Mouse (Mus musculus) kidney, adult 2 months (tissue): ENCODE data around the gene Lpp. TPM values are rescaled to one million over a fixed set of nuclear protein-coding genes. Genes with fewer than 3 reads are reported as not detected.
A peak's percentile ranks its signal among the peaks of the same experiment; 100 is the strongest.

Source experiments
- DNase-seq: peaks from one replicate; pipeline ENCODE4 v3.0.0; 2021
- H3K27ac ChIP-seq: fragments of 200-500 bp; 2 replicates; pipeline ENCODE4 v1.5.1; 2012; ENCODE audit warnings: low read depth, low read length, control low read depth, inconsistent platforms; ENCODE audit not compliant: insufficient read depth
- H3K27me3 ChIP-seq: fragments of 200-500 bp; replicated peaks from 2 replicates; pipeline ENCODE4 v1.6.1; 2012; ENCODE audit warnings: mild to moderate bottlenecking, moderate library complexity, low read length, inconsistent platforms; ENCODE audit not compliant: control insufficient read depth, insufficient read depth
- H3K36me3 ChIP-seq: fragments of 200-500 bp; 2 replicates; pipeline ENCODE4 v1.6.1; 2012; ENCODE audit warnings: mild to moderate bottlenecking, moderate library complexity, low read length, inconsistent platforms; ENCODE audit not compliant: control insufficient read depth, insufficient read depth
- H3K4me1 ChIP-seq: fragments of 200-500 bp; 2 replicates; pipeline ENCODE4 v1.6.1; 2011; ENCODE audit warnings: low read length; ENCODE audit not compliant: control insufficient read depth, insufficient read depth
- H3K4me3 ChIP-seq: fragments of 200-500 bp; 2 replicates; pipeline ENCODE4 v1.5.1; 2011; ENCODE audit warnings: mild to moderate bottlenecking, low read depth, low read length, control low read depth; ENCODE audit not compliant: insufficient read depth
- CTCF ChIP-seq: fragments of 200-500 bp; conservative IDR thresholded peaks from 2 replicates; pipeline ENCODE4 v1.5.1; 2011; ENCODE audit warnings: low read depth, mild to moderate bottlenecking, control low read depth, low read length, moderate library complexity, mixed read lengths; ENCODE audit not compliant: insufficient read depth, insufficient read length
- POLR2A ChIP-seq: fragments of 200-500 bp; IDR thresholded peaks from one replicate; pipeline ENCODE4 v1.6.1; 2011; ENCODE audit warnings: low read depth, low read length, control low read depth
- WGBS: fragments of 180-500 bp; shearing (Covaris S2); methylation state at CpG from one replicate; pipeline ENCODE4 v1.1.7; 2018; 5-methylcytosine and 5-hydroxymethylcytosine counted together
- polyA plus RNA-seq: library from polyadenylated mRNA; depleted of rRNA; stranded (reverse); fragments of >200 nt; gene quantifications from 2 replicates; pipeline ENCODE4 v1.2.3, GENCODE M21; 2012

Lpp gene
- polyA plus RNA-seq, 1 experiment: 15.9 TPM

DNA sequence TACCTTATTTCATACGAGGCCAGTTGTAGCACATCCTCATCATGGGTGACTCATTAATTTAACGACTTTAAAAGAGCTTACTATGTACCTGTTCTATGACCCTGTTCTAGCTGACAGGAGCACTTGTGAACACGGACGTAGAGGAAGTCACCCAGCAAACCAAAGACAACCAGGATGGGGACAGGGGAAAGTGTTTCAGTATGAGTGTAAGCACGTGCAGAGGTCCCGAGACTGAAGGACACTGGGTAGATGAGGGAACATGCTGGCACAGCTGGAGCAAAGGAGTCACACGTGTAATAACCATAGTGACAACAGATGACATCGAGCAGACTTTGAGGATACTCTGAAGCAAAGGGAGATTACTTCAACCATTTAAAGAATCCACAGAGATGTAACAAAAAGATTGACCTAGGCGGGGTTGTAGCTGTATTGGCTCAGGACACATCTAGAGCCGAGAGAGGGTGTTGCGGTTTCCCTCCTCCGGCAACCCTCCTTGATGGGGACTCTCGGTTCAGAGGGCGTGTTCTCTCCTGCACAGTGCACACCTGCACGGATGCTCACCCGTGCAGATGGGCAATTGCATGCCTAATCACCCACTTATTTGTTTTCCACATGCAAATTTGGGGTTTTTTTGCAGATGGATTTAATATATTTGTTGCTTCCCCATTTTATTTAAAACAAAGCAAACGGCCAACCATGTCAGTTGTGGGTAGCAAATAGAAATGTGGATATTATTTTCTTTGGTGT lies 74.4 kb downstream of the Lpp start:
- no peak for DNase-seq
- WGBS: 63% methylated on average over 17 of the region's 17 CpGs
- TF ChIP-seq CTCF (no peak), POLR2A (no peak)
- Histone ChIP-seq H3K27me3 (no peaks in the 10 kb centered on the region), H3K4me3 (no peak overlapping the region), H3K27ac (no peak overlapping the region; the same call in 1 of the 2 replicates), H3K4me1 (peaks cover 37% of the 10 kb centered on the region), H3K36me3 (no peaks in the 10 kb centered on the region)

DNA sequence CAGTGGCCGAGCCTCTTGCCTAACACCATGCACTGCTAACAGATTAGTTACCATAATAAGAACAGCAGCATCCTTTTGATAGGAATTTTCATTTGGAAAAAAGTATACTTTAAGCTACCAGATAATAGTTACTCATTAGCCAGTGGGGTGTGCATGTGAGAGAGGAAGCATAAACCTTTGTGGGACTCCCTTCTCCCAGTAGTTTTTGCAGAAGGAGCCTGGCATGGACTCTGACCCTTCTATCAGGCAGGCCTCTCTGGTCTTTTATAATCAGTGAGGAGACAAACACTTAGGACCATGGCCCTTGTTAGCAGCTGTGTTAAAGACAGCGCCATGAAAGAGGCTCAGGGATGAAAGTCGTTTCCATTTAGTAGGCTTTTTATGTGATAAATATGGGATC lies 76.0 kb downstream of the Lpp start:
- 0 out of 2 replicates have a peak overlapping the region, but pooled peaks have one; percentile 36 for H3K27ac ChIP-seq

DNA sequence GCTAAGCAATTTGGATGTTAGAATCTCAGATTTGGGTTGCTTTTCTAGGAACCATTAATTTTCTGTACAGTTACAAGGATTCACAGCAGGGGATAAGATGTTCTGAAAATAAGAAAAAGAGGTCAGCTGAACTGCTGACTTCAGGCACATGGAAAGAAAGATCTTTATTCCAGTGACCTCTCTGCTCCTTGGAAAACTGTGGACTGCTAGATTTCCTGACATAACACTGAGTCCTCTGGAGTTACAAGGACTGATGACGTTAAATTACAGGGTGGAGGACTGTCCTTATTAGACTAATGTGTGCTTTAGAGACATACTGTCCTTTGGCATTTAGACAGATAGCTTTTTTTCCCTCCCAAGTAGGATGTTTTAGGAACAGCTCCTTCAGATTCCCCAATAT lies 77.3 kb downstream of the Lpp start:
- H3K27ac ChIP-seq: peak overlapping the region; percentile 60; the same call in 1 of the 2 replicates
- H3K27me3 ChIP-seq: no peaks in the 10 kb centered on the region
- no peak overlapping the region for H3K4me3 ChIP-seq
- peaks cover 33% of the 10 kb centered on the region for H3K4me1 ChIP-seq
- TF ChIP-seq CTCF (no peak), POLR2A (no peak)
- WGBS: 48% methylated on average over 1 of the region's 1 CpGs
- DNase-seq: peak; percentile 77
- no peaks in the 10 kb centered on the region for H3K36me3 ChIP-seq

More for the DNA sequence above, 76.0 kb downstream of the Lpp start:
- DNase-seq: peak; percentile 81
- Histone ChIP-seq H3K27me3 (no peaks in the 10 kb centered on the region), H3K36me3 (no peaks in the 10 kb centered on the region), H3K4me3 (no peak overlapping the region), H3K4me1 (peaks cover 42% of the 10 kb centered on the region)
- 49% methylated on average over 3 of the region's 3 CpGs for WGBS
- TF ChIP-seq POLR2A: no peak
- no peak for TF ChIP-seq CTCF

DNA sequence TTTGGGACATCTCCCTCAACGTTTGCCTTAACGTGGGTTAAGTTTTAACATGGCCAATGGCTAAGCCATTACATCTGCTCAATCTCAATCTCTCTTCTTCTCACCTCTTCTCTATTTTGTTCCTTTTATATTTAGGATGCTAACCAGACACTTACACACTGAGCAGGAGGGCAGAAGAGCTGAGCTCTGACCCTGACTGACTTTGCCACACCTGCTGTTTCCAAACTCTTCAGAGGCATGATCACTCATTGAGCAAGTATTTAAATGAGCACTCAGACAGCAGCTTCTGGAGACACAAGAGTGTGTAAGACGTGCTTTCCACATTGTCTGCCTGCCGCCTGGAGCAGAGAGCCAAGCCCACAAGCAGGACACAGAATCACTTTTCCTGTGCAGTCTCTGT lies 77.7 kb downstream of the Lpp start:
- Histone ChIP-seq H3K4me1 (peaks cover 36% of the 10 kb centered on the region; the same call in 1 of the 2 replicates), H3K36me3 (no peaks in the 10 kb centered on the region), H3K27ac (peak overlapping the region; percentile 60), H3K4me3 (no peak overlapping the region), H3K27me3 (no peaks in the 10 kb centered on the region)
- no peak for TF ChIP-seq CTCF
- TF ChIP-seq POLR2A: no peak
- WGBS: 65% methylated on average over 4 of the region's 4 CpGs
- no peak for DNase-seq

DNA sequence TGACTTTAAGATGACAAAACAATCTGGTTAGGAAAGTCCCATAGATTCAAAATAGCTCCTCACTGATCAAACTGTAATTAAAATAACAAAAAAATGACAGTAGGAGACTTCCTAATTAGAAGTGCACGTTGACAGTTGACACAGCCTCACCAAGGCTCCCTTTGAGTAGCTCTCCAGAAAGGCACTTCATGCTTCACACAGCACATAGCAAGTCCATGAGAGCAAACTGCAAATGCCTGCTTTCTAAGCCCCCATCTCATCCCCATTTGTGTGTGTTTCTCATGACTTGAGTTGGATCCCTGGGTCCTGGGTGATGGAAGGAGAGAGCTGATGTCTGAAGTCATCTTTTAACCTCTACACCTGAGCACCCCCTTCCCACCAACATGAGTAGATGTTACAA lies 78.5 kb downstream of the Lpp start:
- 73% methylated on average over 1 of the region's 1 CpGs for WGBS
- no peak for DNase-seq
- no peaks in the 10 kb centered on the region for H3K27me3 ChIP-seq
- H3K36me3 ChIP-seq: no peaks in the 10 kb centered on the region
- peaks cover 39% of the 10 kb centered on the region; the same call in 1 of the 2 replicates for H3K4me1 ChIP-seq
- H3K4me3 ChIP-seq: no peak overlapping the region
- no peak overlapping the region for H3K27ac ChIP-seq
- TF ChIP-seq CTCF: no peak
- no peak for TF ChIP-seq POLR2A

DNA sequence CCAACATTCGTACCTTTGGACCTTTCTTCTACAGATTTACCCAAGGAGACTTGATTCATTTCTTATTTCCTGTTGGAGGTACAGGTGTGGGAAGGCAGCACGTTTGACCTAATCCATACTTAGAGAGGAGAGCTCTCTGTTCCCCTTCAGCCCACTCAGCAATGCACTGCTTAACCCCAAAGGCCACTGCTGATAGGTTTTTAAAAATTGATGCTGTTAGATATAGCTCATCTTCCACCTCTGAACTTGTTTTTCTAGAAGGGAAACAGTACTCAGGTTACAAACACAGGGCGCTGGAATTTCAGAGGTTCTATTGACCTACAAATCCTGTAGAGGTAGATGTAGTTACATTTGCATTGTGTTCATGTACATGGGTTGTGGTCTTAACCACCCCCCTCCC lies 80.7 kb downstream of the Lpp start:
- no peak for TF ChIP-seq CTCF
- no peak for TF ChIP-seq POLR2A
- Histone ChIP-seq H3K4me1 (peaks cover 37% of the 10 kb centered on the region), H3K4me3 (no peak overlapping the region), H3K27me3 (no peaks in the 10 kb centered on the region), H3K36me3 (no peaks in the 10 kb centered on the region), H3K27ac (no peak overlapping the region)
- WGBS: 56% methylated on average over 3 of the region's 3 CpGs
- no peak for DNase-seq

DNA sequence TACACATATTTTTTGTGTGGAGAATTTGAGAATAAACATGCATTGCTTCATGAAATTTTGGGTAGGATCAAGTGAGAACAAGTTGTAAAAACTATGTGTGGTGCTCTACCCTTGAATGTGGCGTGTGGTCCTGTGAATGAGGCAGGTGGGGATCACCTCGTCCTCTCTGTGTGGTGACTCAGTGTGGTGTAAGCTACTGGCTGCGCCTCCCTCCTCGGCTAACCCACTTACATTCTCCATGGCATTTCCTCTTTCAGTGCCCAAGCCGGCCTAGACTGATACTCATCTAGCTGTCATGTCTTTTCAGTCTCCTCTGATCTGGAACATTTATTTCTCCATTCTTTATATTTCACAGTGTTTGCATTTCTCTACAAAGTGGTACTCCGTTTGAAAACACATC lies 81.5 kb downstream of the Lpp start:
- TF ChIP-seq POLR2A: no peak
- TF ChIP-seq CTCF: no peak
- H3K36me3 ChIP-seq: no peaks in the 10 kb centered on the region
- no peaks in the 10 kb centered on the region for H3K27me3 ChIP-seq
- peaks cover 30% of the 10 kb centered on the region for H3K4me1 ChIP-seq
- no peak overlapping the region for H3K27ac ChIP-seq
- no peak overlapping the region for H3K4me3 ChIP-seq
- 75% methylated on average over 6 of the region's 6 CpGs for WGBS
- DNase-seq: no peak
